ENCODE assay signal across 8 mouse cellular contexts in genomic region chr3:131107301-131108093, GRCm38 (mm10). TPM values are rescaled to one million over a fixed set of nuclear protein-coding genes. Genes with fewer than 3 reads are reported as not detected.
DNase-seq lines count a peak whose midpoint lies in the region; ATAC-seq and TF ChIP-seq lines count a peak whose summit lies in the region.

No protein-coding gene starts in this region.

- ATAC-seq in lung, embryonic 14.5 days (ENCODE audit: insufficient read depth): no peak
- ATAC-seq in embryonic facial prominence, embryonic 12.5 days (ENCODE audit: insufficient number of reproducible peaks, insufficient read depth, low FRiP score, low TSS enrichment): no peak
- ATAC-seq in hindbrain, embryonic 15.5 days (ENCODE audit: low FRiP score, low read depth): no peak
- no peak for ATAC-seq in megakaryocyte progenitor cell, adult 5-6 weeks (replicated peaks; ENCODE audit: poor library complexity)

- no peak for TF ChIP-seq CTCF in lung, embryonic 14.5 days (IDR thresholded peaks at IDR 0.05; ENCODE audit: low read depth)

- no peaks in the 10 kb centered on the region for H3K36me3 ChIP-seq in lung, embryonic 14.5 days (ENCODE audit: insufficient read depth)
- no peaks in the 10 kb centered on the region for H3K36me3 ChIP-seq in embryonic facial prominence, embryonic 12.5 days
- no peaks in the 10 kb centered on the region for H3K36me3 ChIP-seq in hindbrain, embryonic 15.5 days

- no peaks in the 10 kb centered on the region for H3K9me3 ChIP-seq in lung, embryonic 14.5 days (ENCODE audit: low read depth, low read length)
- H3K9me3 ChIP-seq in embryonic facial prominence, embryonic 12.5 days: no peaks in the 10 kb centered on the region
- no peaks in the 10 kb centered on the region for H3K9me3 ChIP-seq in hindbrain, embryonic 15.5 days

- no peak overlapping the region for H3K27ac ChIP-seq in lung, embryonic 14.5 days (ENCODE audit: low read depth)
- H3K27ac ChIP-seq in embryonic facial prominence, embryonic 12.5 days: peak overlapping the region; percentile 80; the same call in 1 of the 2 replicates
- H3K27ac ChIP-seq in hindbrain, embryonic 15.5 days (replicated peaks): peak overlapping the region; percentile 16; the same call in 1 of the 2 replicates

- peak overlapping the region; percentile 38 for H3K4me3 ChIP-seq in lung, embryonic 14.5 days (ENCODE audit: low read depth, low read length)
- peak overlapping the region; percentile 39 for H3K4me3 ChIP-seq in embryonic facial prominence, embryonic 12.5 days
- H3K4me3 ChIP-seq in hindbrain, embryonic 15.5 days: peak overlapping the region; percentile 40; the same call in 1 of the 2 replicates

- peak overlapping the region; percentile 85 for H3K4me2 ChIP-seq in lung, embryonic 14.5 days
- peak overlapping the region; percentile 79 for H3K4me2 ChIP-seq in embryonic facial prominence, embryonic 12.5 days (replicated peaks)
- H3K4me2 ChIP-seq in hindbrain, embryonic 15.5 days: peak overlapping the region; percentile 75

- H3K27me3 ChIP-seq in lung, embryonic 14.5 days (ENCODE audit: insufficient read depth, low read length): peaks cover 41% of the 10 kb centered on the region
- H3K27me3 ChIP-seq in embryonic facial prominence, embryonic 12.5 days: peaks cover 45% of the 10 kb centered on the region
- peaks cover 37% of the 10 kb centered on the region for H3K27me3 ChIP-seq in hindbrain, embryonic 15.5 days

- H3K4me1 ChIP-seq in lung, embryonic 14.5 days (ENCODE audit: insufficient read depth): peaks cover 4% of the 10 kb centered on the region; the same call in 1 of the 2 replicates
- peaks cover 28% of the 10 kb centered on the region for H3K4me1 ChIP-seq in embryonic facial prominence, embryonic 12.5 days
- peaks cover 41% of the 10 kb centered on the region for H3K4me1 ChIP-seq in hindbrain, embryonic 15.5 days (replicated peaks)

- WGBS in lung, embryonic 14.5 days: 5% methylated on average over 34 of the region's 34 CpGs
- 1% methylated on average over 34 of the region's 34 CpGs for WGBS in embryonic facial prominence, embryonic 12.5 days
- WGBS in hindbrain, embryonic 15.5 days: 2% methylated on average over 34 of the region's 34 CpGs

- DNase-seq in lung, embryonic 14.5 days: peak; percentile 49
- no peak for DNase-seq in lung, adult 18-20 months
- peak; percentile 55 for DNase-seq in retina, embryonic 14.5 days (ENCODE audit: low spot score)
- no peak for DNase-seq in right cerebral cortex, postnatal 14 days
- no peak for DNase-seq in layer of hippocampus, adult 9-11 months

- 0 out of 2 replicates have a peak overlapping the region, but pooled peaks have one; percentile 9 for H3K9ac ChIP-seq in lung, embryonic 14.5 days
- peak overlapping the region; percentile 56; the same call in 1 of the 2 replicates for H3K9ac ChIP-seq in embryonic facial prominence, embryonic 12.5 days
- H3K9ac ChIP-seq in hindbrain, embryonic 15.5 days: no peak overlapping the region

RNA-seq across cellular contexts. Expression of gene Lef1, which starts 2.8 kb away (rescaled TPM):
- polyA plus RNA-seq in lung, embryonic 14.5 days (2014; fragmentation: Nextera tagmentation; extraction: Ambion mirVana): 31.6 and 32.7 TPM in 2 replicates
- polyA plus RNA-seq in embryonic facial prominence, embryonic 12.5 days (2016; fragmentation: Nextera tagmentation; extraction: Ambion mirVana): 107 TPM in 2 replicates
- 10.2 and 16.0 TPM in 2 replicates for polyA plus RNA-seq in hindbrain, embryonic 15.5 days (2015; fragmentation: Nextera tagmentation; extraction: Ambion mirVana)
- total RNA-seq in megakaryocyte progenitor cell, adult 5-6 weeks (2015): 0.64 TPM in 1 of 2 replicates, not detected in the other
- 0.37 TPM in 1 of 2 replicates, not detected in the other for total RNA-seq in megakaryocyte progenitor cell, adult 5-6 weeks (2017)

Comparison
In these comparisons a context has a peak if more than half of its experiments do, and no peak if none do; other contexts are left out.
1. DNase-seq: peak in lung, embryonic 14.5 days (single experiment) and retina, embryonic 14.5 days (single experiment); none in lung, adult 18-20 months (0 of 2), right cerebral cortex, postnatal 14 days (single experiment) and layer of hippocampus, adult 9-11 months (single experiment).
2. Peak in every context shown above with its lines, with median percentiles within 50 percentile points of each other: H3K4me2 ChIP-seq and H3K4me3 ChIP-seq.